Mouse (Mus musculus): ENCODE measurements around the gene Pacsin2. TPM values are rescaled to one million over a fixed set of nuclear protein-coding genes. Genes with fewer than 3 reads are reported as not detected.
"Not testable (repeated sequence)": the region's sequence is repeated elsewhere in the genome, so short reads cannot be mapped to it uniquely, and the experiment has no call there.

Pacsin2 gene
- polyA plus RNA-seq, 1 experiment from 2014 or later: 76.4 TPM

DNA sequence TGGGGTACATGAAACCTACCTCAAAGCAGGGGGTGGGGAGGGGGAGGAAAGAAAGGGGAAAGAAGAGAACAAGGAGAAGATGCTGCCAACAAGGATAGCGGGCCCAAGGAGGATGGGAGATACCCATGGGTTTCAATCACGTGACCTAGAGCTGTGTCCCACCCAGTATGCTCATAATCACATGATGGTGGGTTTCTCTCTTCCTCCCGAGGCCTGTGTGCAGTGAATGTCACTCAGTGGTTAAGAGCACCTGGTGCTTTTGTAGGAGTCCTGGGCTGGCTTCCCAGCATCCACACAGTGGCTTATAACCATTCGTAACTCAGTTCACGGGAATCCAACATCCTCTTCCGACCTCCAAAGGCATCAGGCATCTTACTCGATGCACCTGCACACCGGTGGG is 6.0 kb upstream of the Pacsin2 start:
- Histone ChIP-seq H3K4me2 (ENCODE audit: low read depth, low read length) (no peak overlapping the region), H3K9ac (ENCODE audit: low read depth, low read length) (no peak overlapping the region), H3K4me1 (ENCODE audit: control insufficient read depth, insufficient read depth, low read length) (peaks cover 15% of the 10 kb centered on the region), H3K27ac (ENCODE audit: low read length) (no peak overlapping the region), H3K4me3 (ENCODE audit: low read length) (no peak overlapping the region), H3K9me3 (ENCODE audit: control insufficient read depth, low read length) (no peaks in the 10 kb centered on the region), H3K36me3 (ENCODE audit: control insufficient read depth, insufficient read depth, low read length) (no peaks in the 10 kb centered on the region), H3K27me3 (replicated peaks; ENCODE audit: control insufficient read depth, insufficient read depth, low read length) (no peaks in the 10 kb centered on the region)
- no peak for ATAC-seq
- 82% methylated on average over 8 of the region's 8 CpGs for WGBS

DNA sequence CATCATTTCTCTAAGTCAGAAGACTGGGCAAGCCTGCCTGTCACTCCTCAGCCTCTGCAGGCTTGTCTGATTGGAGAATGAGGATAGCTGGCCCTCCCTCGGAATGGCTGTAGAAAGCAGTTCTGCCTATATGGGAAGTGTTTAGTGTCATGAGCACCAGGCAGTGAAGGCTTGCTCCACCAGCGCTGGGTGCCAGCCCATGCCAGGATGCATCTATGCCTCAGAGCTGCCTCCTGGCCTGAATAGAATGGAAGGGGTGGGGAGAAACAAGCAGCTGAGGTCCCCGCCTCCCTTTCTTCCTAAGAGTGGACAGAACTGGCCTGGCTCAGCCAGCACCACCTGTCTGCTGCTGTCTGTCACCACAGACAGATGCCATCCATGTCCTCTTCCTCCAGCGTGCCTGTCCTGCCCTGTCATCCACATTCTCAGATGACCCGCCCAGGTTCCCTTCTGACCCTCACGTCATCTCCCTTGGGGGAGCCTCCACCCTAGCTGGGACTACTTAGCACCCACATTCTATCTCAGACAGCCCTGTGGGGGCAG is 4.9 kb upstream of the Pacsin2 start:
- H3K9ac ChIP-seq (ENCODE audit: low read depth, low read length): no peak overlapping the region
- H3K27ac ChIP-seq (ENCODE audit: low read length): no peak overlapping the region
- H3K4me1 ChIP-seq (ENCODE audit: control insufficient read depth, insufficient read depth, low read length): peaks cover 8% of the 10 kb centered on the region; the same call in 1 of the 2 replicates
- no peak overlapping the region for H3K4me3 ChIP-seq (ENCODE audit: low read length)
- H3K4me2 ChIP-seq (ENCODE audit: low read depth, low read length): no peak overlapping the region
- no peaks in the 10 kb centered on the region for H3K27me3 ChIP-seq (replicated peaks; ENCODE audit: control insufficient read depth, insufficient read depth, low read length)
- no peaks in the 10 kb centered on the region for H3K36me3 ChIP-seq (ENCODE audit: control insufficient read depth, insufficient read depth, low read length)
- no peaks in the 10 kb centered on the region for H3K9me3 ChIP-seq (ENCODE audit: control insufficient read depth, low read length)
- no peak for ATAC-seq
- WGBS: 63% methylated on average over 6 of the region's 6 CpGs

DNA sequence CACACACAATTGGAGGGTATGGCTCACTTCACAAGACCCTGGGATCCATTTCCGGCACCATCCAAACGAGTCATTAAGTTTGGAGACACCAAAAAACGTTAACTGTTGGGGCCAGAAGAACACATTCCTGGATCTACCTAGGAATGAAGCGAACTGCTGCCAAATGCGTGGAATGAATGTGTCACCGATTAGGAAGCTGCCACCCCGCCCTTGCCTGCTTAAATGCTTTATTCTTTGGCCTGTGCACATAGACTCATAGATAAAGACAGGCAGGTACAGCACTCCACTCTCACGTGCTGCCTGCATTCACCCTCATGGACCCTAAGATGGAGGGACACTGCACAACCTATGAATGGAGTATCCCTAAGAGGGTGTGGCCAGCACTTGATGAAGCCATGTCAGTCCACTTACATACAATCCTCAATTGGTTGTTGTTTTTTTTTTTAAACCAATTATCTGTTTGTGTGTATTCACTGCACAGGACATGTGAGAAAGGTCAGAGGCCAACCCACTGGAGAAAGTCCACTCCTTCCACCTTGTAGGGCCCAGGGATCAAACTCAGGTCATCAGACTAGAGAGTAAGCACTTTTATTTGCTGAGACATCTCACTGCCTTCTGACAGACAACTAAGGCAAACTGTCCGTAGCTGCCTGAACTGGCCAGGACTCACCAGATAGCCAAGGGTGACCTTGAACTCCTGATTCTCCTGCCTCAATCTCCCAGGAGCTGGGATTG is 3.0 kb upstream of the Pacsin2 start:
- Histone ChIP-seq H3K27me3 (replicated peaks; ENCODE audit: control insufficient read depth, insufficient read depth, low read length) (no peaks in the 10 kb centered on the region), H3K27ac (ENCODE audit: low read length) (no peak overlapping the region), H3K9me3 (ENCODE audit: control insufficient read depth, low read length) (no peaks in the 10 kb centered on the region), H3K36me3 (ENCODE audit: control insufficient read depth, insufficient read depth, low read length) (no peaks in the 10 kb centered on the region), H3K4me1 (ENCODE audit: control insufficient read depth, insufficient read depth, low read length) (peaks cover 10% of the 10 kb centered on the region), H3K4me3 (ENCODE audit: low read length) (no peak overlapping the region), H3K9ac (ENCODE audit: low read depth, low read length) (no peak overlapping the region), H3K4me2 (ENCODE audit: low read depth, low read length) (no peak overlapping the region)
- 66% methylated on average over 9 of the region's 9 CpGs for WGBS
- ATAC-seq: no peak

DNA sequence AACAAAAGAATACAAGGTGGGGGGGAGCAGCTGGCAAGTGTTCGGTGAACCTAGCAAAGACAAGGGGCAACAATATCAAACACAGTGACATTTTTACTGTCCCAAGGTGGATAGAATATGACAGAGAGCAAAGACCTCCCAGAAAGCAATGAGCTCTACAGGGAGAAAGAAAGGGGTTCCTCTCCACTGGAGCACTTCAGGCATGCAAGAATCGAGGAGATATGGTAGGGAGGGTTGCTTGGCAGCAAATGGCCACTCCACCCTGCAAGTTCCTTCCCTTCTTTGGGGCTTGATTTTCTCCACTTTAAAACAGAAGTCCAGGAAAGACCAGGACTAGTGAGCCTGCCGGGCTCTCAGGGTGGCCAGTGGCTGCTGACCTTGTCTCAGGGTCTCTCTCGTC is 1.9 kb upstream of the Pacsin2 start:
- no peak overlapping the region for H3K4me2 ChIP-seq (ENCODE audit: low read depth, low read length)
- no peak for ATAC-seq
- no peaks in the 10 kb centered on the region for H3K9me3 ChIP-seq (ENCODE audit: control insufficient read depth, low read length)
- no peak overlapping the region for H3K27ac ChIP-seq (ENCODE audit: low read length)
- 68% methylated on average over 4 of the region's 4 CpGs for WGBS
- H3K4me1 ChIP-seq (ENCODE audit: control insufficient read depth, insufficient read depth, low read length): peaks cover 11% of the 10 kb centered on the region
- H3K36me3 ChIP-seq (ENCODE audit: control insufficient read depth, insufficient read depth, low read length): no peaks in the 10 kb centered on the region
- no peak overlapping the region for H3K4me3 ChIP-seq (ENCODE audit: low read length)
- no peak overlapping the region for H3K9ac ChIP-seq (ENCODE audit: low read depth, low read length)
- no peaks in the 10 kb centered on the region for H3K27me3 ChIP-seq (replicated peaks; ENCODE audit: control insufficient read depth, insufficient read depth, low read length)

DNA sequence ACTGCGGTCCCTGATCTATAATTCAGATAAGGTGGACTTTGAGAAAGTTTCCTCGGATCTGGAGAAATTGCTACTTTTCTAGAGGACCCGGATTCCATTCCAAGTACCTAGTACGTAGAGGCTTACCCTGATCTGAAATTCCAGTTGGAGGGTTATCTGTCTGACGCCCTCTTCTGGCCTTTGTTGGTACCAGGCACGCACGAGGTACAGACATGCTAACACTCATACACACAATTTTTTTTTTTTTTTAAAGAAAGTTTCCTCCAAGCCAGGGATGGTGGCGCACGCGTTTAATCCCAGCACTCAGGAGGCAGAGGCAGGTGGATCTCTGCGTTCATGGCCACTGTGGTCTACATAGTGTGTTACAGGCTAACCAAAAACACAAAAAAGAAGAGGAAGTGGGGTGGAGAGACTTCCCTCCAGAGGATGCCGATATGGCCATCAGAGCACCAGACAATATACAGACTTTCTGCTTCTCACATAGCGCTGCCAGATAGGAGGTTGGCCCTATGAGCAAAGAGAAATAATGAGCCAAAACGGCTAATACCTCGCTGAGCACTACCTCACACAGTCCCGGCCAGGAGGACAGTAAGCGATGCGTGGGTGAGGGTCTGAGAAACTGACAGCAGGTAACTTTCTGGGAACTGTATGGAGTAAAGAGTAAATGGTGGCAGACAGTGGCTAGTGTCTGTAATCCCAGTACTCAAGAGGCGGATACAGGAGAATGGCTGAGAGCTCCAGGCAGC is 672 bp upstream of the Pacsin2 start:
- Histone ChIP-seq H3K27me3 (replicated peaks; ENCODE audit: control insufficient read depth, insufficient read depth, low read length) (no peaks in the 10 kb centered on the region), H3K36me3 (ENCODE audit: control insufficient read depth, insufficient read depth, low read length) (no peaks in the 10 kb centered on the region), H3K27ac (ENCODE audit: low read length) (no peak overlapping the region), H3K4me3 (ENCODE audit: low read length) (peak overlapping the region; percentile 77), H3K4me2 (ENCODE audit: low read depth, low read length) (peak overlapping the region; percentile 42), H3K4me1 (ENCODE audit: control insufficient read depth, insufficient read depth, low read length) (peaks cover 11% of the 10 kb centered on the region), H3K9ac (ENCODE audit: low read depth, low read length) (no peak overlapping the region), H3K9me3 (ENCODE audit: control insufficient read depth, low read length) (no peaks in the 10 kb centered on the region)
- 74% methylated on average over 19 of the region's 19 CpGs for WGBS
- ATAC-seq: peak; percentile 1; the same call in 1 of the 2 replicates

DNA sequence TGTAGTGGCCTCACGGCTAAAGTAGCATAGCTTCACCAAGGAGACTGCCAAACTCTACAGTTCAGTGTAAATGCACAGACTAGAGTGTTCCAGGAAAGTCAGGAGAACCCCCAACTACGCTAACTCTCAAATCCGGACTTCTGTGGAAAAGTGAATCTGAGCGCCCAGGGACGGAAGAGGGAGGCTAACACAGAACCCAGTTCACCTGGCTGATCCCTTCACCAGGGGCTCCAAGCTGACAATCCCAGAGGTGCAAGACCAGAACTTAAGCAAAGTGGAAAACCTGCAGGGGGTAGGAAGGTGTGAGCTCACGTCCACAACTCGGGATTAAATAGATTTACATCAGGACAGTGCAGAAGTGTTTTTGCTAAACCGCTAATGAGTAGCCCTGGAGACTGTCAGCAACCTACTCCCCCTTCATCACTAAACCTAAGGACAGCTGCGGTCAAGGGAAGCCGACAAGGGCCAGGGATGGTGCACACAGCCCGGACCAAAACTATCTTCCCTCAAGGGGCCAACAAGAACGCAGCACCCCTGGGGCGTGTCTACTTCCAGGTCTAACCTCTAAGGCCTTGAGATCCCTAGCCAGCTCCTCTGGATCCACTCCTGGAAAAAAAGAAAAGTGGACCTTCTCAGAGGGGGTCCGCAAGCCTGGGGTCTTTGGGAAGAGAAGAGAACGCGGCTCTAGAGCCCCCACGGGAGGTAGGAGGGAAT is 880 bp downstream of the Pacsin2 start:
- H3K36me3 ChIP-seq (ENCODE audit: control insufficient read depth, insufficient read depth, low read length): no peaks in the 10 kb centered on the region
- H3K27ac ChIP-seq (ENCODE audit: low read length): peak overlapping the region; percentile 85
- no peaks in the 10 kb centered on the region for H3K9me3 ChIP-seq (ENCODE audit: control insufficient read depth, low read length)
- no peak for ATAC-seq
- H3K27me3 ChIP-seq (replicated peaks; ENCODE audit: control insufficient read depth, insufficient read depth, low read length): no peaks in the 10 kb centered on the region
- H3K4me1 ChIP-seq (ENCODE audit: control insufficient read depth, insufficient read depth, low read length): peaks cover 11% of the 10 kb centered on the region
- H3K9ac ChIP-seq (ENCODE audit: low read depth, low read length): peak overlapping the region; percentile 80
- peak overlapping the region; percentile 77 for H3K4me3 ChIP-seq (ENCODE audit: low read length)
- H3K4me2 ChIP-seq (ENCODE audit: low read depth, low read length): peak overlapping the region; percentile 77
- WGBS: 6% methylated on average over 17 of the region's 17 CpGs

DNA sequence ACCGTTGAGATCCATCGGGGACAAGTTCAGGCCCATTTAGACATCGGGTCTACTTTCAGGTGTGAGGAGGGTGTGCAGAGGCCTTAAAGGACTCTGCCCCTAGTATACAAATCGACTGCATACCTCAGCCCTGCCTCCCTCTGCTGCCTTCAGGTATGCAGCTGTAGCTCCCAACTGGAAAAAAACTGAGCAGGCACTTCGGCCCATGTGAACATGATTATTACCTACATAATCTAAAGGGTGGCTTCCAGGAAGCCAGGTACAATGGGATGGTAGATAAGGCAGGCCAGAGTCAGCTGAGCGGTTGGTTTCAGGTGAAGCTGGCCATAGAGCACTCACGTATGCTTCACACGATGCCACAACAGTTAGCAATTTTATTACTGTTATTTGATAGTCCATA is 2.1 kb downstream of the Pacsin2 start:
- WGBS: 70% methylated on average over 8 of the region's 8 CpGs
- peak overlapping the region; percentile 85 for H3K27ac ChIP-seq (ENCODE audit: low read length)
- H3K27me3 ChIP-seq (replicated peaks; ENCODE audit: control insufficient read depth, insufficient read depth, low read length); H3K9me3 ChIP-seq (ENCODE audit: control insufficient read depth, low read length); H3K36me3 ChIP-seq (ENCODE audit: control insufficient read depth, insufficient read depth, low read length); H3K9ac ChIP-seq (ENCODE audit: low read depth, low read length): not testable (repeated sequence)
- peak; percentile 39 for ATAC-seq
- H3K4me2 ChIP-seq (ENCODE audit: low read depth, low read length): peak overlapping the region; percentile 77; the same call in 1 of the 2 replicates
- H3K4me3 ChIP-seq (ENCODE audit: low read length): peak overlapping the region; percentile 77
- H3K4me1 ChIP-seq (ENCODE audit: control insufficient read depth, insufficient read depth, low read length): peaks cover 13% of the 10 kb centered on the region

DNA sequence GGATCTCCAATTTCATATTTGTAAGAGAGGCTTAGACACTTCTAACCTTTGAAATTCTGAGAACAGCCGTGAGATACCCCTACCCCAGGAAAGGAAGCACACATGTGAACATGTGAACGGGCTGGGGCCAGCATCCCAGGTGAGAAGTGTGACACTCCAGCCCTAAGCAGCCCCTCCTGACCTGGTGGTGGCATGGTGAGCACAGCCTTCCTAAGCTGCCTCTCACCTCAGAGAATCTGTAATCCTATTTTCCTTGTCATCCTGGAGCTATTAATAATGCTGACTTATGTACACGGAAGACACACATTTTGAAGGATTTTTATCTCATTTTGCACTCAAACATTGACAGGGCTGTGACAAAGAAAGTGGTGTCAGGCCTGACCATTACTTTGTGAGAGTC is 3.5 kb downstream of the Pacsin2 start:
- Histone ChIP-seq H3K4me2 (ENCODE audit: low read depth, low read length) (no peak overlapping the region), H3K4me3 (ENCODE audit: low read length) (no peak overlapping the region), H3K9ac (ENCODE audit: low read depth, low read length) (no peak overlapping the region), H3K27me3 (replicated peaks; ENCODE audit: control insufficient read depth, insufficient read depth, low read length) (no peaks in the 10 kb centered on the region), H3K27ac (ENCODE audit: low read length) (no peak overlapping the region), H3K4me1 (ENCODE audit: control insufficient read depth, insufficient read depth, low read length) (peaks cover 13% of the 10 kb centered on the region), H3K9me3 (ENCODE audit: control insufficient read depth, low read length) (no peaks in the 10 kb centered on the region), H3K36me3 (ENCODE audit: control insufficient read depth, insufficient read depth, low read length) (no peaks in the 10 kb centered on the region)
- ATAC-seq: no peak
- 77% methylated on average over 3 of the region's 3 CpGs for WGBS

DNA sequence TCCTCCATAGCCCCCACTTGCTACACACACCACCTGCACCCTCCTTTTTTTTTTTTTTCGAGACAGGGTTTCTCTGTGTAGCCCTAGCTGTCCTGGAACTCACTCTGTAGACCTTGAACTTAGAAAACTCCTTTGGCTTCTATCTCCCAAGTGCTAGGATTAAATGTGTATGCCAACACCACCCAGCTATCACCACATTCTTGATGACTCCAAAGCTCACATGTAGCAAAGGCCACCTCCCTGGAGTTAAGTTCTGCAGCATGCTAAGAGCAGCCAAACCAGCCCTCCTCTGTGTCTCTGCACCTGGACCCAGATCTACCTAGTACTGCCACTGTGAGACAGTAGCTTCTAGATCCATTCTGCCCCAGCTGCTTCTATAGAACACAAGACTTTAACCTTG is 6.9 kb downstream of the Pacsin2 start:
- Histone ChIP-seq H3K27ac (ENCODE audit: low read length) (no peak overlapping the region), H3K36me3 (ENCODE audit: control insufficient read depth, insufficient read depth, low read length) (no peaks in the 10 kb centered on the region), H3K4me1 (ENCODE audit: control insufficient read depth, insufficient read depth, low read length) (peaks cover 25% of the 10 kb centered on the region), H3K9ac (ENCODE audit: low read depth, low read length) (no peak overlapping the region), H3K4me2 (ENCODE audit: low read depth, low read length) (no peak overlapping the region), H3K4me3 (ENCODE audit: low read length) (no peak overlapping the region), H3K9me3 (ENCODE audit: control insufficient read depth, low read length) (no peaks in the 10 kb centered on the region), H3K27me3 (replicated peaks; ENCODE audit: control insufficient read depth, insufficient read depth, low read length) (no peaks in the 10 kb centered on the region)
- 0 out of 2 replicates have a peak, but pooled peaks have one; percentile 7 for ATAC-seq
- 79% methylated on average over 1 of the region's 1 CpGs for WGBS

Data from intestine, embryonic 16.5 days (tissue).